Mouse (Mus musculus) frontal cortex, adult (tissue): ENCODE measurements around the gene Lrig2.

Experiments
- ATAC-seq: cut with Nextera tagmentation; 2 replicates; pipeline ENCODE4 v1.9.2; 2017; ENCODE audit warnings: mild to moderate bottlenecking, moderate library complexity, mixed read lengths; ENCODE audit not compliant: low TSS enrichment

Lrig2 gene

GRCm38 (mm10) chr3:104510771-104511429 is 818 bp downstream of the Lrig2 start:
- 0 out of 2 replicates have a peak, but pooled peaks have one; percentile 5 for ATAC-seq

GRCm38 (mm10) chr3:104501648-104502047 is 10.1 kb downstream of the Lrig2 start:
- ATAC-seq = no peak

GRCm38 (mm10) chr3:104500881-104501280 is 10.8 kb downstream of the Lrig2 start:
- no peak for ATAC-seq

GRCm38 (mm10) chr3:104496176-104496575 is 15.5 kb downstream of the Lrig2 start:
- ATAC-seq = no peak

- peak; percentile 89 for ATAC-seq
Measured at GRCm38 (mm10) chr3:104480946-104481719, 30.6 kb downstream of the Lrig2 start.

GRCm38 (mm10) chr3:104478056-104478455 is 33.7 kb downstream of the Lrig2 start:
- ATAC-seq = no peak

- no peak for ATAC-seq
Measured at GRCm38 (mm10) chr3:104469421-104469820, 42.3 kb downstream of the Lrig2 start.

- no peak for ATAC-seq
Measured at GRCm38 (mm10) chr3:104461226-104461625, 50.5 kb downstream of the Lrig2 start.

- no peak for ATAC-seq
Measured at GRCm38 (mm10) chr3:104458588-104458987, 53.1 kb downstream of the Lrig2 start.

GRCm38 (mm10) chr3:104455506-104456275 is 56.0 kb downstream of the Lrig2 start:
- ATAC-seq = no peak

- ATAC-seq = no peak
Measured at GRCm38 (mm10) chr3:104447240-104447639, 64.5 kb downstream of the Lrig2 start.

- no peak for ATAC-seq
Measured at GRCm38 (mm10) chr3:104446689-104447088, 65.0 kb downstream of the Lrig2 start.

GRCm38 (mm10) chr3:104445576-104445975 is 66.1 kb downstream of the Lrig2 start:
- ATAC-seq = peak; percentile 64

- no peak for ATAC-seq
Measured at GRCm38 (mm10) chr3:104444946-104445460, 66.7 kb downstream of the Lrig2 start.

GRCm38 (mm10) chr3:104444082-104444481 is 67.6 kb downstream of the Lrig2 start:
- ATAC-seq = no peak

- ATAC-seq = no peak
Measured at GRCm38 (mm10) chr3:104442357-104442756, 69.4 kb downstream of the Lrig2 start.

GRCm38 (mm10) chr3:104441870-104442283 is 69.8 kb downstream of the Lrig2 start:
- ATAC-seq = peak; percentile 72

GRCm38 (mm10) chr3:104441435-104441834 is 70.3 kb downstream of the Lrig2 start:
- no peak; the same call in 1 of the 2 replicates for ATAC-seq

GRCm38 (mm10) chr3:104438777-104439176 is 72.9 kb downstream of the Lrig2 start:
- no peak for ATAC-seq

- ATAC-seq = no peak
Measured at GRCm38 (mm10) chr3:104437576-104437975, 74.1 kb downstream of the Lrig2 start.

GRCm38 (mm10) chr3:104435947-104436346 is 75.8 kb downstream of the Lrig2 start:
- ATAC-seq = no peak

- no peak for ATAC-seq
Measured at GRCm38 (mm10) chr3:104434246-104434696, 77.4 kb downstream of the Lrig2 start.
